Mouse (Mus musculus): ENCODE data around the gene Acot7.

GRCm38 (mm10) chr4:152145473-152145872 lies 32.5 kb upstream of the Acot7 start:
- no peak for TF ChIP-seq POLR2A (IDR thresholded peaks at IDR 0.05; ENCODE audit: low read depth, low read length)
- no peak for TF ChIP-seq CTCF (IDR thresholded peaks at IDR 0.05; ENCODE audit: extremely low read depth, insufficient read depth, insufficient read length, insufficient replicate concordance)
